Mouse (Mus musculus) skeletal muscle tissue, adult 2 months (tissue): ENCODE results near the gene Serpina3k.
"Not testable (repeated sequence)": the region's sequence is repeated elsewhere in the genome, so short reads cannot be mapped to it uniquely, and the experiment has no call there.

ENCODE experiments used
- DNase-seq: peaks from one replicate; pipeline ENCODE4 v3.0.0-alpha.2; 2012; ENCODE audit warnings: low read depth, low spot score

Serpina3k gene

GRCm38 (mm10) chr12:104388477-104388876, 50.2 kb downstream of the Serpina3k start:
- no peak for DNase-seq

- DNase-seq = not testable (repeated sequence)
Measured at GRCm38 (mm10) chr12:104391057-104391456, 52.8 kb downstream of the Serpina3k start.
